Mouse (Mus musculus): Measurements from ENCODE around the gene Slc16a11.

The Slc16a11 gene

DNA sequence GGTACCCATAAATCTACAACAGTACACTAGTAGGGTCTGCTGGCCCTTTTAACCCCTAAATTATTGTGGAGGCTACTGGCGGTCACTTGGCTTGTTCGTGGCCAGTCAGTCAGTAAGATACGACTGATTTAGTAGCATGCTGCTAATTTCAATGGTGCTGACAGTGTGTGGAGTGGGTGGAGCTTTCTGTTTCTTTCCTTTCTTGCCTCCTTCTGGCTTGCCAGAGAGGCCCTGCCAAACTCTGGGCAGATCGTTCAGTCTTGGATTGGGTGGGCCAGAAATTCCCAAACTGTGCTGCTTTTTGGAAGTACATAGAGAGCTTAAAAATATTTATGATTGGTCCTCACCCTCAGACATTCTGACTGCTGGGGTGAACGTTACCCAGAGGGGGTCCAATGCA lies 14.6 kb downstream of the Slc16a11 start:
- DNase-seq (ENCODE audit: low read depth): no peak

DNA sequence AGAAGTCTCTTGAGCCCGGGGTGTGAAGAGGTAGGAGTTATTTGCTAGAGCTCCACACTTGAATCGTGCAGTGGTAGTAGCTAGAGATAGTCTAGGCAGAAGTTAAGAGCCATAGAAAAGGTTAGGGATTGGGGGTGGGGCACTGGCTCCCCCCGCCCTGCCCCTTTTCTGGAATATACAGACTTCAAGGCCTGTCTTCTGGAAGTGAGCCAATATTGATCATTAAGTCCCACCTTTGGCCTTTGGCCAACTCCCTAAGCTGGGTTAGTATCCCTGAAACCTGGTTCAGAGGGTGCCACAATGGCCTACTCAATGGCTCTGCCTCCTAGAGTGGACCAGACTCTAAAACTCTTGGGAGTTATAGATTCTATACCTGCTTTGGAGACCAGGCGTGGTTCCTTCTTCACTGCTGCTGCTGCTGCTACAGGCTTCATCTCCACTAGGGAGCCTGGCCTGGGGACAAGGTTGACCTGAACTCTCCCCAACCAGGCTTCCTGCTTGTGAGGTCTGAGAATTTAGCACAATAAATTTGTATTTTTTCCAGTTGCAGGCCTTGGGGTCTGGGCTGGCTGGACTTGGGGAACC lies 15.2 kb downstream of the Slc16a11 start:
- DNase-seq (ENCODE audit: low read depth): no peak

DNA sequence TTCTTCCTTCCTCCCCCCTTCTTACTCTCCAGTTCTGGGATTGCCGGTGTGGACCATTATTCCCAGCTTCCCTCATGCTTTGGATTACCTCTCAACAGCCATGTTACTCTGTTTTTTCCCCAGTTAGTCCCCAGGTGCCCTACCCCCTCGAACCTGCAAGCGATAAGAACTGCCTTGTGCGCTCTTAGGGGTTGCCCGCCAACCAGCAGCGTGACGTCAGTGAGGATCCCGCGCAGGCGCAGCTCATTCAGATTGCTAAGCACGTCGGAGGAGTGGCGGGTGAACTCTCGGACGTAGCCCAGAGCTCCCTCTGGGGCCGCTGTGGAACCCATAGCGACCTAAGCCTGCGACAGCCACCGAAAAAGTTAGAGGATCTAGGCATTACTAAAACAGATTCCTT lies 16.3 kb downstream of the Slc16a11 start:
- no peak for DNase-seq (ENCODE audit: low read depth)

DNA sequence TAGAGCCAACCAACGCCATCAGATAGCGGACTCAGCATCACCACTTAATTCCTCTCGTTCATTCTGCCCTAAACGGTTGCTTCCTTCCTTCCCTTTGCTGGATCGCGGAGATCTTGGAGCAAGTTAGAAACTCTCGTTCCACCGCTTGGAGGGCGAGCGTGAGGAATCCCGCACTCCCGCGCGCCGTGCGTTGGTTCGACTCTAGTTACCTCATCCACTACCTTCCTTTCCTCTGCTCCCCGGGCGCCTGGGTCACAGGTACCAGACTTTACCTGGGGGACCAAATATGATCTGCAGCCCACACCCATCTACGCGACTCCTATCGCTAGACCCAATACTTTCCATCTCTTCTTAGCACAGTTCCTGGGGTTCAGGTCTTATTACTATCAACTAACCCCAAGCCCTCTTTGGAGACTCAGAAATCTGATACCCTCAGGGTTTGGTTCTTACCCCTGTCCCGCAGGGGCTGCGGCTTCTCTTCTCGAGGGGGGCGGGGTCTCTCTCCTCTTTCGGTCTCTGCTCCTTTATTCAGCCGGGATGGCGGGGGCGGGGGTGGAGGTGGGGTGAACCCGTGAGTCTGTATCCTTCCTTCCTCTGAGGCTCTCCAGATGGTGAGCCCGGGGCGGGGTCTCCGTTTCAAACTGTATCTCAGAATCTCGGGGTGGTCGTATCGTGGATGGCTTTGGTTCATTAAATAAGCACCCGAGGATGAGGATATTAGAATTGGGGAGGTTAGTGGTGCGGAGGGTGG lies 16.9 kb downstream of the Slc16a11 start, which contains the start of gene Bcl6b:
Gene Bcl6b (minus strand): TSS at position 539 of the 751 bp plus-strand sequence.
- no peak for DNase-seq (ENCODE audit: low read depth)

DNA sequence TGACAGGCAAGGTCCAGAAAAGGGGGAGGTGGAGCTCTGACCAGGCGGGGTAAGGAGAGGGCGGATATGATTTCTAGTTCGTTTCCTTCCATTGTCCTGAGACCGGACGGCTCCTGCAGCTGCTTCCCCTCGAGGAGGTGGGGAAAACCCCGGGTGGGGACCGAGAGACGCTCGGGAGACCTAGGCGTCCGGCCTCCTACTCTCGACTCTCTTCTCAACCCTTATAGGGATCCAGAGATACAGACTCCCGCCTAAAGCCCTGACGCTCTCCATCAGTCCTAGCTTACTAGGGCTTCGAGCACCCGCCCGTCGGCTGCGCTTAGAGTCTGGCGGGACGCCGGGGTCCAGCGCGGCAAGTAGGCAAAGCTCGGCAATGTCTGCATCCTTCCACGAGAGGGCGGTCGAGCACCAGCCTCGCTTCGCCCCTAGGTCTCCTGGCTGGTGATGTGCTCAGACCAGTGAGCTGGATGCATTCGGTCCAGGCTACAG lies 17.7 kb downstream of the Slc16a11 start:
- no peak for DNase-seq (ENCODE audit: low read depth)

DNA sequence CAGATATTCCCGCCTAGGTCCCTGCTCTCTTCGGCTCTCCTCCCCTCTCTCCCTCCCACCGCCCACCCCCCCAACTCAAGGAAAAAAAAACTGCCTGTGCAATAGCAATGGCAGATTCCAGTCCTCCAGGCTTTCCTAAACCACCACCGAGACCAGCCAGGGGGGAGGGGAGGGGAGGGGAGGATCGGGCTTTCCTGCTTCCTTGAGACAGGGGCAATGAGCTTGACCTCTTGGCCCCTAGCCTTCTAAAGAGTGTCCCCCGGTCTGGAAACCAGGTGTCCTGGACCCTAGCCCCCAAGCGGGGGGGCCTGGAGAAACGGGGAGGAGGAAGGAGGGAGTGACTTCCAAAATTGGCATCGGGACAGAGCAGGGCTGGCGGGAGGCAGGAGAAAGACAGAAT lies 20.0 kb downstream of the Slc16a11 start:
- DNase-seq (ENCODE audit: low read depth): no peak

DNA sequence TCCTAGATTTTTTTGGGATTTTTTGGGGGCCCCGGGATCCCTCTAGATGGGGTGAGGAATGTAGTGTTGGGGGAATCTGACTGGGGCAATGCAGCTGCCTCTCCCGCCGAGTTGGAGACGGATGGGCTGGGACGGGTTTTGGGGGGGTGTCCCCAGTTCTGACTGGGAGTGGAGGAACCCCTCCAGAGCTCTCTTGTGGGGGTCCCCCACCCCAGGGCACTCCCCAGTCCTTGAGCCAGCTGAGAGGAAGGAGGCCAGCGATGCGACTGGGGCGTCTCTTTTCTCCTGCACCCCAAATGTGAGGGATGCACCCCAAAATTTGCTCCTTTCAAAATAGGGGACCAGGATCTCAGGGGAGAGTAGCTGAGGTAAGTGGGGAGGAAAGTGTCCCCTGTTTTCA lies 20.5 kb downstream of the Slc16a11 start:
- DNase-seq (ENCODE audit: low read depth): no peak

DNA sequence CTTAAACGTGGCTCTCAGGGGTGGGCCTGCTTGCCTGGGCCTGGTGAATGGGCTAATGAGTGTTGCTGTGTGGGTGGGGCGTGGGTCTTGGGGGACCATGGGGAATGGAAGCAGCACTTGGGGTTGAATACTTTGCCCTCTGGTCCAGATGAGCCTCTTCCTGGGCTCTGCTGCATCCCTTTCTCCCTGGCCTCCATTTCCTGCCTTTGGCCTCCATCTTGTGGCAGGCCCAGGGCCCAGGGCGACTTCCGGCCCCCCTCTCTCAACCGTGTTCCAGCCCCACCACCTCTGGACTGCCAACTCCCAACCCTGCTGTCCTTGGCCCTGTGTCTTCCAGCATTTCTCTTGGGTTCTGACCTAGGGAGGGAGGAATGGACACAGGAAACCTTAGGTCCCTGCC lies 21.5 kb downstream of the Slc16a11 start:
- DNase-seq (ENCODE audit: low read depth): no peak

DNA sequence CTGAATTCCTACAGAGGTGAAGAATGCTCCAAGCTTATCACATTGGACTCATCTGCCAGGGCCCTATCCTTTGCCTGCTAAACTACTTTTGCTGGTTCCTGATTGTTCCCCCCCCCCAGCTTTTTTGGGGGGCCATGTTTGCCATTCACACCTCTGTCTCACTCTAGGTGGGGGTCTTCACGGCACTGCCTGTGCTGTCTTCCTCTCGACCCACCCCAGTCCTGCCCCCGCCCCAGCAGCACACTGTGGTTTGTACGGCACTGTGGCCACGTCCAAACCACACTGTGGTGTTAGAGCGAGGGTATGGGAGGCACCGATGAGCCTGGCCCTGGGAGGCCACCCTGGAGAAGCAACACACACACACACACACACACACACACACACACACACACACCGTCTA lies 21.9 kb downstream of the Slc16a11 start:
- DNase-seq (ENCODE audit: low read depth): no peak

DNA sequence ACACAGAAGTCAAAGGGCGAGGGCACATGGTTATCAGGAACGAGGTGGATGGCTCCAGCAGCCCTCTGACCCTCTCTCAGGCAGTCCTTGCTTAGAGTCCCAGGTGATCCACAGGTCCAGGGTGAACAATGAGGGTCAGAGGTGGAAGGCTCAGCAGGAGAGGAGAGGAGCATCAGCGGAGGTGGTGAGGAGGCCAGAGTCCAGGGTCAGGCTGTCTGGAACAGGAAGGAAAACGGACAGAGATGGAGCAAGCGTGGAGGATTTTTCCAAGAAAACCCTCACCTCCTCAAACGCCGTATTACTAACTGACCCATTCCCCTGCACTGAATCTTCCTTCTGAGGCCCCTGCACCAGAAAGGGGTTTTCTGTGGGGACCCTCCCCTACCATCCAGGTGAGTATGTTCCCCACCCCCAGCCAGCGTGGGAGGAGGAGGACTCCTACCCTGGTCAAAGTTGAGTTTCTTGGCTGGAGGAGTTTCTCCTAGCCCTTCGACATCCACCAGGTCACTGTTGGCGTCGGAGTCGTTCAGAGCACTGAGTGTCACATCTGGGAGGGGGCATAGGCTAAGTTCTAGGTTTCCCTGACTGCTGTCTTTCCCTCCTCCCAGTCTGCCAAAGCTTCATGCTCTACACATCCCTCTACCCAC lies 22.8 kb downstream of the Slc16a11 start:
- no peak for DNase-seq (ENCODE audit: low read depth)

DNA sequence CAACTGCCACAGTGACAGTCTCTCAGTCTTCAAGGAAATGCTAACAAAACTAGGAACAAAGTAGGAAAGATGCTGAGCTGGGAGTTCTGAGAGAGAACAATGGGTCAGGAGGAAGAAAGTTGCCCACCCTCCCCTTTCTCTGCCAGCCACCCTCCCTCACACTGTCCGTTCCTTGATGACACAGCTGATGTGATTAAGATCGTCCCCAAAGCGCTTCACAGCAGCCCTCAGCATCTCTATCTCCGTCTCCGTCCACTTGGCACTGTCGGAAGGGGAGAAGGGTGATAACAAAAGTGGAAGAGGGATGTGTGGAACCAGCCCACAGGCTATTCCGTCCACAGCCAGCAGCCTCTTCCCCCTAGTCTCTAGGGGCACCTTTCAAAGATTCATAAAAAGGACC lies 24.2 kb downstream of the Slc16a11 start:
- no peak for DNase-seq (ENCODE audit: low read depth)

DNA sequence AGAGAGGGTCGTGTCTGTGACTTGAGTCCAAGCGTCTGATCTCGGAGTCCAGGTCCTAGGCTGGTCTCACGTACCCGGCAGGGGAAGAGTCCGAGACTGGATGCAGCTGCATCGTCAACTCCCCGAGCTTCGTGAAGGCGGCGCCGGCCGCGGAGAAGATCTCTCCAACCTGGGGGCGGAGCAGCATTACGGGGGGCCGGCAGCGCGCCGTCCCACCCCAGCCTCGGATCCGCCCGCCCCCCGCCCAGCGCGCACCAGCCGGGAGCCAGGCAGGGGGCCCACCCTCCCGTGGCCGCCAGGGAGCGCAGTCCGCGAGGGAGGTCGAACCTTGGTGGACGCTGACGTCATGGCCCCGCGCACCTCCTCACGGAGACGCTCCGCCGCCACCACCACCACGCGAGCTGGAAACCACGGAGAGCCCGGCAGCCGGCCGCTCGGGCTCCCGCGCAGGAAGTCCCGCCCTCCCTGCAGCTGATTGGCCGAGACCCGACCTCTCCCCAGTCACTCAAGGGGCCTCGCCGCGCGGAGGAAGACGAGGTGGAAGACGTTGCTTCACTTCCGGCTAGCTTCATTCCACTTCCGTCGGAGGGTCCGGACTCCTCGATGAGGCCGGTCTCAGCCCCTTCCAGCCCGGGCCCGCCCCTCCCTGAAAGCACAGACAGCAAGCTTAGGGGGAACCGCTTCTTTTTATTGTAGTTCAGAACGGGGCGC lies 25.1 kb downstream of the Slc16a11 start, which contains the start of gene 0610010K14Rik:
Gene 0610010K14Rik (minus strand): TSS at position 458 of the 711 bp plus-strand sequence.
- DNase-seq (ENCODE audit: low read depth): peak; percentile 79

DNA sequence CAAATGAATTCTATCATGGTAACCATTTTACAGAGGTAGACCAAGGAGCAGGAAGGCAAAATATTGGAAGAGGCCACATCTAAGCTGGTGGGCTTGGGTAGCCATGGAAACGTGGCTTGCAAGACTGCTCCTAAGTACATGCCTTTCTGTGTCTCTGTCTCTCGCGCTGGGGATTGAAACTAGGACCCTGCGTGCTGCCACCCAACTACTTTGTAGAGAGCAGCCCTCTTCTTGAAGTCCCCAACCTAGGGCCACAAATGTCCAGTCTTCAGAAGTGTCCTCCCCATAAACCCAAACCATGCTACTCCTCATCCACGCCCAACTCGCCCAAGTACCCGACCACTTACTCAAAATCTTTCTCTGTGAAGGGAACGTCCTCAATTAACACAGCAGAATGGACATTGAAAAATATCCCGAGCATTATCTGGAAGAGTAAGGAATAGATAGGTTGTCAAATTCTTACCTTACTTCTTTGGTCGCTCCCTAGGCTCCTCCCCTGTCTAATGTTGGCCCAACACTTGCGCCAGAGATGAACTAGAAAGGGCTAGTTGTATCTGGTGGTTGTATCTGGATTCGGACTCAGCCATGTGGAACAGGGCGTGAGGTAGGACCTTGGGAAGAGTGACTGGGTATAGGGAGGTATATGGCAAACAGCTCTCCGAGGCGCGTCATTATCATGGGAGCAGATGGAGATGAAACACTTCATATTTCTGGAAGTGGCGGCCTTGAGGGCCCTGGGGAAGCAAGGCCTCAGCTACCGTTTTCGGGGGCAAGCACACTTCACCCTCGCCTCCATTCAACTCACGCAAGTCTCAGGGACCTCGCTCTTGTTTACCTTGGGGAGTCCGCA lies 26.3 kb downstream of the Slc16a11 start:
- no peak for DNase-seq (ENCODE audit: low read depth)

DNA sequence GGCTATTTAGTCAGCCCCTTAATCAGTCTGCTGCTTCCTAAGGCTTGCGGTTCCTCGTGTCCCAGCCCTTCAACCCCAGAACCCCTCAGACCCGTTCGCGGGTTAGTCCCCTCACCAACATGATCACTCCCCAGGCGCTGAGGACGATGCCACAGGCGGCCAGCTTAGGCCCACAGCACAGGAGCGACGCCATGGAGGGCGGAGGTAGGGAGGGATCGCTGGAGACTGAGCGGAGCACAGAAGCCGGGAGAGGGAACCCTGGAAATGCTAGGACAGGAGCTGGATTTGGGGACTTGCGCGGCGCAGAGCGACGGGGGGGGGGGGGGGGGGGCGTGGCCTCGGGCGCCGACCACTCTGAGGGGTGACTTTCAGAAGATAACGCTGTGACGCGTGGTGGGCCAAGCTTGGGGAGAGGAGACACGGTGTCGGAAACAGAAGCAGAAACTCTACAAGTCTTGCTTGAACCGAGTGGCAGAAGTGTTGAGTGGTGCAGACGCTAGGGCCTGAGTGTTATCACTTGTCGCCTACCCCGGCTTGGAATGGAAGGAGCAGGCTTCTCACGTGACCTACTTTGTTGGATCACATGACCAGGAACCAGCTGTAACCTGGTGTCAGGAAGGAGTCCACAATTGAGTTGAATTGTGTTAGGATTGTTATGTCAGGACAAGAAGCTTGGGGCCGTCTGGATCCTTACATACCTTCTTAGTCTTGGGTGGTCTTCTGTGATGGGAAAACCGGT lies 27.2 kb downstream of the Slc16a11 start, which contains the start of the genes Gm21988 and Rnasek:
Gene Gm21988 (minus strand): TSS at position 290 of the 739 bp plus-strand sequence.
Gene Rnasek (minus strand): TSS at position 302 of the 739 bp plus-strand sequence.
- no peak for DNase-seq (ENCODE audit: low read depth)

DNA sequence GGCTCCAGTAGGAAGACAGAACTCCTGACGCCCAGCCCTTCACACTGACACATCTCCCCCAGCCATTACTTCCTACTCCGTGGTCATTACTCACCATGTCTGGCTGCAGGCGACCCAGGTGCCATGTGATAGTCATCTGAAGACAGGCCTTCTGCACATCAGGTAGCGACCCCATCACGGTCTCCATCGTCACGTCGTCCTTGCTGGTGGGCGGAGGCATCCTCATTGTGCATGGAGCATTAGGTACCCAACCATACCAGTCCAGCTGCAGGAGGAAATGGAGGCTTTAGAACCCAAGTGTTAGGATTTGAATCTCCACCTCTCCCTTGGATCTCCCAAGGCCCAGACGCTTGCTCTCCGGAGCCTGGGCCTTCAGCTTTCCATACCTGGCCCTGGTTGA lies 30.0 kb downstream of the Slc16a11 start:
- no peak for DNase-seq (ENCODE audit: low read depth)

DNA sequence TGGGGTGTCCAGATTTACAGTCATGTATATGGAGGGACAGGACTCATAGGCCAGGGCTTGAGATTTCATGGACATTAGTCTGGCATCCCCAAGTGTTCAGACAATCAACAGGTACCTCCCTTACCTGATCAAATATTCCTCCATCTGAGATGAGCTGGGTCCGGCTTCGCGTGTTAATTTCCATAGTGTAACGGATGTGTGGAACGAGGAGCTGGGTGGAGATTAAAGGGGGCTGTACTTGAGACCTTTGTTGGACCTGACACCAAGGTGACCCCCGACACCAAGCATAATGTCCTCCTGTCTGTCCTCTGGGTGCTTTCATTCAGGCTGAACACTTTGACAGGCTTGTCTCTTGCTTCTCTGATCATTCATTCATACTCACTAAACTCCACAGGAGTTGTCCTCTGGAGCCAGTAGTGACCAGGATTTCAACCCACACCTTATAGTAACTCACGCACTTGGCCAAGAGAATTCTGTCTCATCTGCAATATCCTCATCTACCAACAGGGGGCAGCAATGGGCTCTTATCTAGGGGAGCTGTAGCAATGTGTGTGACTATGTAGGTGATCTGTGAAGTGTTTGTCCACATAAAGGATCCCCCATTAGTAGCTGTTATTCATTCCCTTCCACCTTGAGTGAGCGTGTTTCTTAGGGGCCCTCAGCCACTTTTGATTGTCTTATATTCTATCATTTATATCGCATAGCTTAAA lies 34.7 kb downstream of the Slc16a11 start:
- DNase-seq (ENCODE audit: low read depth): no peak

DNA sequence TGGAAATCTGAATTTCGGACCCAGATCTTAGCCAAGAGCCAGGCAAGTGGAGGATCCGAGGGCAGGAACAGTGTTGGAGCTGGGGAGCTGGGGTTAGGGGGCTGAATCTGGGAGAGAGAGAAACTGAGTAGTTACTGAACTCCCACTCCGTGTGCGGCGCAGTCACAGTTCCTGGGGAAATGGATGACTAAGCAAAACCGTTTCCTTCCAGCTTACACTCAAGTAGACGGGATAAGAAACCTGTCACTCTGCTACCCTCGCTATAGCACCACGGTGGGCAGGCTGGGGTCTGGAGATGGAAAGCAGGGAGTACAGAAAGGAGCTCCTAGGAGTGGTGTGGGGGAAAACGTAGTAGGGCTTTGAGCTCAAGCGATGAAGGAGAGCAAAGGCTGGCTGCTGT lies 37.6 kb downstream of the Slc16a11 start:
- no peak for DNase-seq (ENCODE audit: low read depth)

DNA sequence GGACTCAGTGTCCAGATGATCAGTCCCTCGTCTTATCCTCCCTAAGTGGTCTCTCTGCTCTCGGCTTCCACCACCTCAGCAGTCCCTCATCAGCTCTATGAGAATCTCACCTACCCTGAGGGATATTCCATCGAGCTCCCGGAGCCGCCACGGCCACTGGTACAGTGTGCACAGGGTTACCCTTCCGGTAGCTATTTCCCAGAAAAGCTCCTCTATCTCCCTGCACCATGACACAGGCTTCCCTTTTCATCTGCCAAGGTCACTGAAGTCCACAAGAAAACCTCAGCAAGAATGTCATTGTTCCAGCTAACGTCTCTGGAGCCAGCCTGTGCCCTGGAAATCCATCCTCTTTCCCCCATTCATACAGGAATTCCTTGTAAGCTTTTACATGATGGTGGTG lies 39.3 kb downstream of the Slc16a11 start:
- no peak for DNase-seq (ENCODE audit: low read depth)

DNA sequence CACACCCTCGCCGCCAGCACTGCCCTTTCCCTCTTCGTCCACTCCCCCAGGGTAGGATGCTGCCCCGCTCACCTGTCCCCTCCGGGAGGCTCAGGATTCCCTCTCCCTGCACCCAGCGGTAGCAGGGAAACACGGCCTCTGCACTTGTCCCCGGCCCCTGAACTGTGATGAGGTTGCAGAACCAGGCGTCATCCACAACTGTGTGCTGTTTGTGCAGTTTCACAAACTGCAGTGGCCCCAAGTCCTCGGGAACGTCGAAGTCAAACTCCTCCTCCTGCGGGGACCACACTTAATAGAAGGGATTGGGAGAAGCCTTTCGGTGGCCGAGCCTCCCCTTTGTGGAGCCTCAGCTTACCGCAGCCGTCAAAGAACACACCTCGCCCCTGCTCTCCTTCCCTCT lies 41.8 kb downstream of the Slc16a11 start:
- DNase-seq (ENCODE audit: low read depth): no peak

Data from fibroblast of lung, adult 2 months (primary cell).